Mouse (Mus musculus): ENCODE data around the gene Acadvl. TPM values are rescaled to one million over a fixed set of nuclear protein-coding genes. Genes with fewer than 3 reads are reported as not detected.

Acadvl gene
- polyA plus RNA-seq, 1 experiment from 2014 or later, result 57.6 TPM

DNA sequence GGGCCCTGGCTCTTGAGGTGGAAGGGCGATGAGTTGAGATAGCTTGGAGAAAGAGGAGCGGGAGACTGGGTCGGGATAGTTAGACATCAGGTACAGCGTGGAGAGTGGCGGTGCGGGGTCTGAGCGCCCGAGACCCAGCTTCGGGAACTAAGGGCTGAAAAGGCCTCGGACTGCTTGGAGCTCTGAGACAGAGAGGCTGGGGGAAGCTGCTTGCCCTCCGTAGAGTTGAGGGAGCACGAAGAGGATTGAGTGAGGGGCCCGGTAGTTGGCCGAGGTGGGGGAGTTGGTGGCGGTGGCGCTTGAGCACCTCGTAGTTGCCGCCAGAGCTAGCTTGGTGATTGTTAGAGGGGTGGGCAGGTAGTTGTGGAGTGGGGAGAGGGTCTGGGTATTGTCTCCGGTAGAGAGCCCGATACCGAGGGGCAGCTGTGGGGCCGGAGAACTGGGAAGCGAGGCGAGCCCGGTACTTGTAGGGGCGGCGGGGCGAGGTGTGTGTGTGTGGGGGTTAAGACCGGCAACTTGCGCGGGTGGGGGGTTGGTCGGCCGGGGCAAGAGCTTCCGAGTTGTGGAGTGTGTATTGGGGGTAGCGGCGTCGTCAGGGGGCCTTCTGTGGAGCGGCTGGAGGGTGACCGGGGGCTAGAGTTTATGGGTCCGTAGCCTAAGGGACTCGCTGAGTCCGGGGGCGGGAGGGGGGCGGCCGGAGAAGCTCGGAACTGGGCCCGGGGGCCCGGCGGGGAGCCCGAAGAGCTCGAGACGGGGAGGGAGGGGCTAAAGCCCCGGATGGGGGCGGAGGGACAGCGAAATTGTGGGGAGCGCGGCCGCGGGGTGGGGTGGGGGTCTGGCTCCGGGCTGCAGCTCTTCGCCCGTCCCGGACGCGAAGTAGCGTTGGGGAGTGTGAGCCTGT lies 18.8 kb downstream of the Acadvl start:
- peak; percentile 3 for ATAC-seq (ENCODE audit: insufficient read depth)

DNA sequence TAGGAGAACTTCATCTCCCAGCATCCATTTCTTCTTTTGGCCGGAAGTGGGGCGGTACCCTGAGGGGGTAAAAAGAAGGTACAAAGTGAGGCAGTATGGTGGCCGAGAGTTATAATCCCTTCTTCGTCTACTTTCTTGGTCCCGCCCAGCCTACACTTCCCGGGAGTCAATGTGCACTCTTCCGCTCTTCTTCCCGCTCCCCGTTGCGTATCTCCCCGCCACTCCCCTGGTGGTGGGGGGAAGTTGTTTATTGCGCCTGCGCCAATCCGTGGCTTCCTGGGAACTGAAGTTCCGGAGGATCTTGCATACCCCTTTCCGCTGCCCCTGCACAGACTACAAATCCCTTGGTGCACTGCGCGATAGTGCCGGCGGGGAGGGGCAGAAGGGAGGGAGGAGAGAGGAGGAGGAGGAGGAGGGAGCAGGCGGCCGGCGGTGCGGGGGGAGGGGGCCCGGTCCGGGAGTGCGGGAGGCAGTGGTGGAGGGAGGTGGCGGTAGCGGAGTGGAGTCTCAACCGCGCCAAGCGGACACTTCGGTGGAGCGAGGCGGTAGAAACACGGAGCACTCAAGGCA lies 19.7 kb downstream of the Acadvl start, which contains the start of gene Phf23:
Phf23 (plus strand) TSS at position 387 of the 570 bp plus-strand sequence.
- Histone ChIP-seq H3K4me2 (peak within 1 kb of the TSS; percentile 63), H3K9ac (peak within 1 kb of the TSS; percentile 85), H3K27ac (ENCODE audit: low read depth) (peak within 1 kb of the TSS; percentile 98), H3K27me3 (ENCODE audit: insufficient read depth, low read length) (no peaks in the 10 kb centered on the region), H3K9me3 (ENCODE audit: low read depth, low read length) (no peaks in the 10 kb centered on the region), H3K4me3 (ENCODE audit: low read depth, low read length) (peak within 1 kb of the TSS; percentile 98), H3K4me1 (ENCODE audit: insufficient read depth) (peaks cover 10% of the 10 kb centered on the region), H3K36me3 (ENCODE audit: insufficient read depth) (peaks cover 42% of the 10 kb centered on the region)
- ATAC-seq (ENCODE audit: insufficient read depth), result peak; percentile 81
- peak; percentile 99 for DNase-seq
- under 1% methylated on average over 36 of the region's 36 CpGs for WGBS
- TF ChIP-seq CTCF (IDR thresholded peaks at IDR 0.05; ENCODE audit: low read depth), result peak; percentile 70

More for the DNA sequence above, 18.8 kb downstream of the Acadvl start:
- Histone ChIP-seq H3K27me3 (ENCODE audit: insufficient read depth, low read length) (no peaks in the 10 kb centered on the region), H3K36me3 (ENCODE audit: insufficient read depth) (peaks cover 42% of the 10 kb centered on the region), H3K4me1 (ENCODE audit: insufficient read depth) (peaks cover 9% of the 10 kb centered on the region), H3K9me3 (ENCODE audit: low read depth, low read length) (no peaks in the 10 kb centered on the region), H3K4me3 (ENCODE audit: low read depth, low read length) (peak overlapping the region; percentile 98), H3K27ac (ENCODE audit: low read depth) (peak overlapping the region; percentile 98), H3K9ac (peak overlapping the region; percentile 85), H3K4me2 (peak overlapping the region; percentile 63)
- WGBS, result 1% methylated on average over 66 of the region's 66 CpGs
- no peak for TF ChIP-seq CTCF (IDR thresholded peaks at IDR 0.05; ENCODE audit: low read depth)
- DNase-seq, result peak; percentile 75

DNA sequence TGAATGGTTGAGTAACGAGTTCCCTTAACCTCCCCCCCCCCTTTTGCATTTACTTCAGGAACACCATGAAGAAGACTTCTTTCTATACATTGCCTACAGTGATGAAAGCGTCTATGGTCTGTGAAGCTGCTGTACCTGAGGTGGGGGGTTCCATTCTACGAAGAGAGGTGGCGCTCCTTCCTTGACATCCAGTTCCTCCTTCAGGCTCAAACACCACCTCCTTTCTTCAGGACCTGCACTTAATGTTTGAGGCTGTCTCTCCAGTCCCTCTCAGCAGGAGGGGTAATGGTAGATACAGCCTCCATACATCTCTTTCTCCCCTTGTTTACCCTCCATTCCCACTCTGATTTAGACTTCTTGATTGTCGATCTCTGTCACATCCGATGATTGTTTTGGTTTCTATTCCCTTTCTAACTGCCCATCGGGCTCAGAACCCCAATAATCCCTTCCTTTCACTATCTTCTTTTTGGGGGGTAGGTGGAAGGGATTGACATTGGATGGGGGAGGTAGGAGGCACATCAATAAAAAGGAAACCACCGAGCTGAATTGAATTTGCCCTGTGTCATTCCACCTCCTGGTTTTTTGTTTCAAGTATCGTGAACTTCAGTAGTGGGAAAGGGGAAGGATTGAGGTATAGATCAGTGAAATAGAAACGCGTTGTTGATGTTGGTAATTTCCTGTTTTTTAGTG lies 20.7 kb downstream of the Acadvl start:
- no peak overlapping the region for H3K9ac ChIP-seq
- peak overlapping the region; percentile 98; the same call in 1 of the 2 replicates for H3K4me3 ChIP-seq (ENCODE audit: low read depth, low read length)
- H3K4me2 ChIP-seq, result peak overlapping the region; percentile 63
- H3K27ac ChIP-seq (ENCODE audit: low read depth), result no peak overlapping the region
- TF ChIP-seq CTCF (IDR thresholded peaks at IDR 0.05; ENCODE audit: low read depth), result peak; percentile 27
- H3K36me3 ChIP-seq (ENCODE audit: insufficient read depth), result peaks cover 44% of the 10 kb centered on the region
- no peaks in the 10 kb centered on the region for H3K27me3 ChIP-seq (ENCODE audit: insufficient read depth, low read length)
- ATAC-seq (ENCODE audit: insufficient read depth) (no peak), DNase-seq (no peak)
- 85% methylated on average over 11 of the region's 11 CpGs for WGBS
- no peaks in the 10 kb centered on the region for H3K9me3 ChIP-seq (ENCODE audit: low read depth, low read length)
- H3K4me1 ChIP-seq (ENCODE audit: insufficient read depth), result peaks cover 12% of the 10 kb centered on the region

DNA sequence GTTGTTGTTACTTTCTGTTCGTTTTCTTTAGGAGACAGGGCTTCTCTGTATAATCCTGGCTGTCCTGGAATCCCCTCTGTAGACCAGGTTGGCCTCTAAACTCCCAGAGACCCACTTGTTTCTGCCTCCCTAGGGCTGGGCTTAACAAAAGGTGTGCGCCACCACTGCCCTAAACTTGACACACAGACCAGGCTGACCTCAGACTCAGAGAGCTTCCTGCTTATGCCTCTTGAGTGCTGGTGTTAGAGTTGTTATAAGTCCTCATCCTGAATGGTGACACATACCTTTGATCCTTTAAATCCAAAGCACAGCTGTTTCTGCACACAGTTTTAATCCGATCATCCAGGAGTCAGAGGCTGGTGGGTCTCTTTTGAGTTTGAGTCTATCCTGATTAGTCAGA lies 22.3 kb downstream of the Acadvl start:
- no peak overlapping the region for H3K27ac ChIP-seq (ENCODE audit: low read depth)
- WGBS, result 77% methylated on average over 3 of the region's 3 CpGs
- peak overlapping the region; percentile 77; the same call in 1 of the 2 replicates for H3K4me3 ChIP-seq (ENCODE audit: low read depth, low read length)
- H3K9ac ChIP-seq, result no peak overlapping the region
- DNase-seq, result no peak
- peak overlapping the region; percentile 91 for H3K4me2 ChIP-seq
- peaks cover 44% of the 10 kb centered on the region for H3K36me3 ChIP-seq (ENCODE audit: insufficient read depth)
- ATAC-seq (ENCODE audit: insufficient read depth), result no peak
- H3K27me3 ChIP-seq (ENCODE audit: insufficient read depth, low read length), result no peaks in the 10 kb centered on the region
- H3K9me3 ChIP-seq (ENCODE audit: low read depth, low read length), result no peaks in the 10 kb centered on the region
- no peak for TF ChIP-seq CTCF (IDR thresholded peaks at IDR 0.05; ENCODE audit: low read depth)
- H3K4me1 ChIP-seq (ENCODE audit: insufficient read depth), result peaks cover 12% of the 10 kb centered on the region

DNA sequence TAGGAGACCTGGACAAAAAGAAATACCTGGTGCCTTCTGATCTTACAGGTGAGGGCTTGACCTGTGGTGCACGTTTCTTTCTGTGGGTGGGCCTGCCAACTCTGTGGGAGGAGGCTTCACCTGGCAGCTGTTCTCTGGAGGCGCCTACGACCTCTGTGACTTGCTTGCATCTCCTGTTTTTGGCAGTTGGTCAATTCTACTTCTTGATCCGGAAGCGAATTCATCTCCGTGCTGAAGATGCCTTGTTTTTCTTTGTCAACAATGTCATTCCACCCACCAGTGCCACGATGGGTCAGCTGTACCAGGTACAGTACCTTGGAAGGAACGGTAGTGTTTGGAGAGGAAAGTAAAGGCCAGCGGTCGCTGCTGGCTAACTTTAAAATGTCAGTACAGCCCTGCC lies 22.8 kb downstream of the Acadvl start:
- WGBS, result 79% methylated on average over 10 of the region's 10 CpGs
- ATAC-seq (ENCODE audit: insufficient read depth), result no peak
- DNase-seq, result no peak
- peaks cover 45% of the 10 kb centered on the region for H3K36me3 ChIP-seq (ENCODE audit: insufficient read depth)
- H3K4me2 ChIP-seq, result peak overlapping the region; percentile 91
- H3K4me1 ChIP-seq (ENCODE audit: insufficient read depth), result peaks cover 8% of the 10 kb centered on the region
- TF ChIP-seq CTCF (IDR thresholded peaks at IDR 0.05; ENCODE audit: low read depth), result no peak
- H3K4me3 ChIP-seq (ENCODE audit: low read depth, low read length), result peak overlapping the region; percentile 77
- peak overlapping the region; percentile 92 for H3K9ac ChIP-seq
- no peak overlapping the region for H3K27ac ChIP-seq (ENCODE audit: low read depth)
- no peaks in the 10 kb centered on the region for H3K9me3 ChIP-seq (ENCODE audit: low read depth, low read length)
- no peaks in the 10 kb centered on the region for H3K27me3 ChIP-seq (ENCODE audit: insufficient read depth, low read length)

DNA sequence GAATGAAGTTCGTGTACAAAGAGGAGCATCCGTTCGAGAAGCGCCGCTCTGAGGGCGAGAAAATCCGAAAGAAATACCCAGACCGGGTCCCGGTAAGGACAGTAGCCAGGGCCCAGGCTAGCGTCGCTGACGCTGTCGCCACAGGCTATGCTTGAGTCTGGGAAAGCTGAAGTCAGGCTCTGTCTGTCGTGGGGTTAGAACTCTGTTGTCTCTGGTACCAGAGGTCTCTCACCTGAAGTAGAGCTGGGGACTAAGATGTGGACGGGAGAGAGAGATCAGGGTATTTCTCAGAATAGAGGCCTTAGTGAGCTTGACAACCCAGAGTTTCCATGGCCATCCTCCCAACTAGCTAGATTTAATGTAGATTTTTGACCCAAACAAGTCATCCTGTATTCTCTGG lies 23.5 kb downstream of the Acadvl start:
- Histone ChIP-seq H3K4me1 (ENCODE audit: insufficient read depth) (peaks cover 8% of the 10 kb centered on the region; the same call in 1 of the 2 replicates), H3K27me3 (ENCODE audit: insufficient read depth, low read length) (no peaks in the 10 kb centered on the region), H3K9ac (peak overlapping the region; percentile 92), H3K36me3 (ENCODE audit: insufficient read depth) (peaks cover 52% of the 10 kb centered on the region), H3K4me3 (ENCODE audit: low read depth, low read length) (peak overlapping the region; percentile 77), H3K9me3 (ENCODE audit: low read depth, low read length) (no peaks in the 10 kb centered on the region), H3K27ac (ENCODE audit: low read depth) (peak overlapping the region; percentile 90), H3K4me2 (peak overlapping the region; percentile 91)
- DNase-seq, result no peak
- TF ChIP-seq CTCF (IDR thresholded peaks at IDR 0.05; ENCODE audit: low read depth), result no peak
- ATAC-seq (ENCODE audit: insufficient read depth), result 0 out of 2 replicates have a peak, but pooled peaks have one; percentile 2
- WGBS, result under 1% methylated on average over 15 of the region's 15 CpGs
